Mouse (Mus musculus) G1E (cell line): ENCODE data around the gene E330009J07Rik. TPM values are rescaled to one million over a fixed set of nuclear protein-coding genes. Genes with fewer than 3 reads are reported as not detected.

Experiments used
- ATAC-seq: 2 replicates; pipeline ENCODE4 v1.8.0; 2016; ENCODE audit warnings: mild to moderate bottlenecking; ENCODE audit not compliant: insufficient number of reproducible peaks, poor library complexity, low FRiP score, severe bottlenecking; ENCODE audit errors: extremely low read depth
- DNase-seq: peaks from one replicate; pipeline ENCODE4 v3.0.0; 2012; ENCODE audit warnings: low spot score
- H3K27me3 ChIP-seq: 2 replicates; pipeline ENCODE4 v1.6.1; 2012; ENCODE audit warnings: mild to moderate bottlenecking, low read length, inconsistent platforms; ENCODE audit not compliant: insufficient read depth
- H3K36me3 ChIP-seq: replicated peaks from 2 replicates; pipeline ENCODE3; 2012; ENCODE audit warnings: mild to moderate bottlenecking, inconsistent platforms
- H3K4me1 ChIP-seq: 2 replicates; pipeline ENCODE4 v1.6.1; 2012; ENCODE audit warnings: low read depth, low read length, inconsistent platforms, mixed read lengths; ENCODE audit not compliant: insufficient read depth
- H3K4me3 ChIP-seq: 2 replicates; pipeline ENCODE4 v1.5.1; 2012; ENCODE audit warnings: low read depth, mild to moderate bottlenecking, inconsistent platforms, low read length, moderate library complexity, mixed read lengths
- H3K9me3 ChIP-seq: replicated peaks from 2 replicates; pipeline ENCODE4 v1.6.1; 2012; ENCODE audit warnings: inconsistent platforms
- CTCF ChIP-seq: IDR thresholded peaks from 2 replicates; pipeline ENCODE4 v1.5.1; 2012; ENCODE audit warnings: low read depth, low read length, inconsistent platforms, mixed read lengths
- GATA1 ChIP-seq: IDR thresholded peaks from 2 replicates; pipeline ENCODE4 v1.6.1; 2012; ENCODE audit warnings: borderline replicate concordance, low read length, inconsistent platforms, mixed read lengths
- GATA2 ChIP-seq: IDR thresholded peaks from 2 replicates; pipeline ENCODE4 v1.6.1; 2012; ENCODE audit warnings: low read depth, low read length, inconsistent platforms, borderline replicate concordance
- POLR2AphosphoS5 ChIP-seq: IDR thresholded peaks from 2 replicates; pipeline ENCODE4 v1.6.1; 2012; ENCODE audit warnings: low read depth, low read length, inconsistent platforms; ENCODE audit not compliant: insufficient replicate concordance
- TAL1 ChIP-seq: conservative IDR thresholded peaks from 2 replicates; pipeline ENCODE4 v1.6.1; 2012; ENCODE audit warnings: low read depth, low read length, inconsistent platforms, mixed read lengths
- polyA plus RNA-seq: library from polyadenylated mRNA; stranded (reverse); fragments of >175 nt; gene quantifications from 2 replicates; pipeline ENCODE4 v1.2.3, GENCODE M21; 2012
- total RNA-seq, 2 experiments: library from RNA; stranded (forward) in 1 of 2; stranded (reverse) in 1 of 2; fragments of 200-1000 nt in 1 of 2; fragments of >200 nt in 1 of 2; fragmentation: Nextera tagmentation in 1 of 2; gene quantifications; 2 replicates each; pipeline ENCODE4 v1.2.3; 2014 to 2017

E330009J07Rik gene
- total and polyA plus RNA-seq, 3 experiments, result 0.28 to 3.4 (median 1.6) TPM

DNA sequence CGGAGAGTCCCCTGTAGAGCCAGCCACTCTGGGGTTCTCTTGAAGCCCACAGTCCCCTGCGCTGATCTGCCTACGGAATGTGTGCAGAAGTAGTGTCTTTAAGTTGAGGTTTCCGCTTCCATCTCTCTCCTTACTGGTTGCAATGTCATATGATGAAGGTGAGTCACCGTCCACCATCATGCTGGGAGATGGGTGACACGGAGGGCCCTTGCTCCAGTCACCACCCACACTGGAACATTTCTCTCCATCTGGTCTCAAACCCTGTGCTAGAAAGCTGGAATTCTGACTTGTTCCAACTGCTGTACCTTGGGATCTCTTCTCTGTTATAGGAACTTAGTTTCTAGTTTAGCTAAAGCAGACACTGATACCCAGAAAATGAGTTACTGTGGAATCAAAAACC lies 14.8 kb downstream of the E330009J07Rik start:
- Histone ChIP-seq H3K4me1 (peaks cover 3% of the 10 kb centered on the region; the same call in 1 of the 2 replicates), H3K27me3 (peaks cover 7% of the 10 kb centered on the region), H3K9me3 (no peaks in the 10 kb centered on the region), H3K4me3 (no peak overlapping the region), H3K36me3 (no peaks in the 10 kb centered on the region)
- DNase-seq (no peak), ATAC-seq (no peak)
- TF ChIP-seq CTCF (no peak), GATA2 (no peak), GATA1 (no peak), TAL1 (no peak), POLR2AphosphoS5 (no peak)

- no peaks in the 10 kb centered on the region for H3K36me3 ChIP-seq
- DNase-seq (no peak), ATAC-seq (no peak)
These were observed 17.5 kb downstream of the E330009J07Rik start for GRCm38 (mm10) chr6:40418386-40418785.

DNA sequence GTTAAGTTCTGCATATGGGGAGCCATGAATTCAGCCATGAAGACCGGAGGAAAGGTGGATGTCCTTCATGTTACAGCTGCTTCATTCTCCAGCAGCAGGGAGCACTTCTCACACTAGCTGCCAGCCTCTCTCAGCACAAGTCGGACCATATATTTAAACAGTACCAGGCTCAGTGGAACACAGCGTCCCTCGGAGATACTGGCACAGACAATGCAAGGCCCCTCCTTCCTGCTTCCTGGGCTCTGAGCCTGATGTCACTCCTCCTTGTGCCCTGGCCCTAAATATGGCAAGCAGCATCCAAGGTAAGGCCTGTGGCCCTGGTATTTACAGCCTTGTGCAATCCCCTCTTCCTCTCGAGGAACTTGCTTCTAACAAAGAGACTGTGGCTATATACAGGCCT lies 20.1 kb downstream of the E330009J07Rik start:
- Histone ChIP-seq H3K36me3 (no peaks in the 10 kb centered on the region), H3K4me1 (peaks cover 8% of the 10 kb centered on the region), H3K4me3 (no peak overlapping the region), H3K27me3 (peaks cover 10% of the 10 kb centered on the region), H3K9me3 (no peaks in the 10 kb centered on the region)
- TF ChIP-seq GATA1, result no peak
- TF ChIP-seq GATA2, result no peak
- TF ChIP-seq TAL1, result no peak
- DNase-seq (no peak), ATAC-seq (no peak)

More at GRCm38 (mm10) chr6:40418386-40418785, 17.5 kb downstream of the E330009J07Rik start:
- TF ChIP-seq GATA2, result no peak
- TF ChIP-seq GATA1, result no peak
- no peak for TF ChIP-seq POLR2AphosphoS5
- no peak for TF ChIP-seq TAL1
- no peak for TF ChIP-seq CTCF
- no peak overlapping the region for H3K4me3 ChIP-seq
- H3K4me1 ChIP-seq, result peaks cover 3% of the 10 kb centered on the region; the same call in 1 of the 2 replicates
- no peaks in the 10 kb centered on the region for H3K9me3 ChIP-seq
- peaks cover 10% of the 10 kb centered on the region for H3K27me3 ChIP-seq

DNA sequence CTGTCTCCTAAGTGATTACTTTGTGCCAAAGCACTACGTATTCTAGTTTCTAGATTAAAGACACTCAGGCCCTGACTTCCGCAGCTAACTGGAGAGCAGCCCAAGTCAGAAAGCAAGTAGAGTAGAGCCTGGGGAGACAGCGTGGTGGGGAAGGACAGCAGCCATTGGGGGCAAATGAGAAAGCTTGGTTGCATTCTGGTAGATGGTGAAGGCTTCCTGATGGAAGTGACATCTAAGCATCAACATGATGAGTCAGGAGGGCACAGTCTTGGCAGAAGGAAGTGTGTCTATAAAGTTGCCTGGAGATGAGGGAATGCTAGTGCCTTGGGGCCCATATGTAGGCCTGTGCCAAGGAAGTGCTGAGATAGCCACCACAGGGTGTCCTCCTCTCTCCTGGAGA lies 22.4 kb downstream of the E330009J07Rik start:
- H3K4me3 ChIP-seq, result no peak overlapping the region
- TF ChIP-seq POLR2AphosphoS5, result no peak
- TF ChIP-seq GATA1, result no peak
- no peak for TF ChIP-seq TAL1
- no peak for TF ChIP-seq CTCF
- no peak for TF ChIP-seq GATA2
- ATAC-seq (no peak), DNase-seq (no peak)
- H3K4me1 ChIP-seq, result peaks cover 13% of the 10 kb centered on the region
- peaks cover 3% of the 10 kb centered on the region for H3K36me3 ChIP-seq
- peaks cover 9% of the 10 kb centered on the region for H3K27me3 ChIP-seq
- no peaks in the 10 kb centered on the region for H3K9me3 ChIP-seq

- no peak for TF ChIP-seq CTCF
- TF ChIP-seq GATA1, result no peak
- no peak for TF ChIP-seq TAL1
- no peak for TF ChIP-seq GATA2
- TF ChIP-seq POLR2AphosphoS5, result no peak
- peaks cover 6% of the 10 kb centered on the region for H3K36me3 ChIP-seq
These were observed 22.9 kb downstream of the E330009J07Rik start for GRCm38 (mm10) chr6:40413046-40413445.

DNA sequence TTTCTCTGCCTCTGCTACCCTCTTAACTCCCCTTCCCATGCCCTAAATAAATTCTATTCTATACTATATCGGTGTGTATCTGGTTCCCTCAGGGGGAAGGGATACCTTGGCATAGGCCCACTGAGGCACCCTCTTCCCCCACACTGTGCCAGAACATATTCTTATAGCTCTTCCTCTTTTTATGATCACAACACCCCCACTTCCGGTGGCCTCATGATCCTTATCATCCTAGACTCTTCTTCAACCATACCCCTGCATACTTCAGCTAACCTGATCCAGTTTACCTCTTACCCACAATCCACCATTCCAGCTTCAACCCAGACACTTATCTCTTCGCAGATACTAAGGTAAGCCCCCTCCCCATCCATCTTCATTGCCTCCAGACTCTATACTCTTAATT lies 24.9 kb downstream of the E330009J07Rik start:
- peaks cover 6% of the 10 kb centered on the region for H3K27me3 ChIP-seq
- TF ChIP-seq CTCF, result no peak
- no peak for TF ChIP-seq TAL1
- no peak for TF ChIP-seq GATA2
- no peak for TF ChIP-seq GATA1
- no peak for TF ChIP-seq POLR2AphosphoS5
- peaks cover 16% of the 10 kb centered on the region for H3K36me3 ChIP-seq
- DNase-seq (no peak), ATAC-seq (peak; percentile 49; the same call in 1 of the 2 replicates)
- no peak overlapping the region for H3K4me3 ChIP-seq
- peaks cover 13% of the 10 kb centered on the region for H3K4me1 ChIP-seq
- no peaks in the 10 kb centered on the region for H3K9me3 ChIP-seq

More at GRCm38 (mm10) chr6:40413046-40413445, 22.9 kb downstream of the E330009J07Rik start:
- H3K9me3 ChIP-seq, result no peaks in the 10 kb centered on the region
- no peak for DNase-seq
- no peak for ATAC-seq
- no peak overlapping the region for H3K4me3 ChIP-seq
- peaks cover 6% of the 10 kb centered on the region for H3K27me3 ChIP-seq
- peaks cover 13% of the 10 kb centered on the region for H3K4me1 ChIP-seq
